Mouse (Mus musculus) stomach, postnatal 0 days (tissue): ENCODE data around the gene Pxn.

Source experiments
- CTCF ChIP-seq: IDR thresholded peaks from 2 replicates; pipeline ENCODE4 v1.5.1; 2016; ENCODE audit warnings: antibody characterized with exemption, low read depth, mild to moderate bottlenecking, moderate library complexity
- EP300 ChIP-seq: optimal IDR thresholded peaks from 2 replicates; pipeline ENCODE3; 2016; ENCODE audit warnings: antibody characterized with exemption

DNA sequence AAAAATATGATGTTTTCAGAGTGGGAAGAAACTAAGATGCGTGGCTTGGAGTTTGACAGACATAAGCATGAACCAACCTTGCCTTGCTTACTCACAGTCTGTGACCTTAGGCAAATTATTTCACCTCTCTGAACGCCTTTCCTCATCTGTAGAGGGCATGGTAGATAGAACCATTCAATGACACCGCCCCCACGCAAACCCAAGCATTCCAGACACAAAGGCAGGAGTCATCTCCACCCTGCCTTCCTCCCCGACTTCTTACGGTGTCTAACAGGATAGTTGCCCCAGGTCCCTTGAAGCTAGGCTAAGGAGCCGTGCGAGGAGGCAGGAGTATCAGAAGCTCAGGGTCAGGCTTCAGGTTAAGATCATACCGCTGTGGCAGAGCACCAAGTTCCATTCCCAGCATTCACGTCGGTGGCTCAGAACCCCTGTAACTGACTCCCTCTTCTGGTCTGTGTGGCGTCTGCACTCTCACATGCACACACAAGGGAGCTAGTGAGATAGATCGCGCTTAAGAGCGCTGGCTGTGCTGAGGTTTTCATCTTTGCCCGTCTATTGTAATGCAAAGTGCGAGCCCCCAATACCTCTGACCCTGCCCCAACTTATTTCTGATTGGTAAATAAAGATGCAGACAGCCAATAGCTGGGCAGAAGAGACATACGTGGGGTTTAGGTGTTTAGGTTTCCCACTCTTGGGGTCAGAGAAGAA, 41.9 kb upstream of the Pxn start:
- TF ChIP-seq CTCF (no peak), EP300 (no peak)
